Mouse (Mus musculus) heart, embryonic 11.5 days (tissue): Measurements from ENCODE around the gene Myo16. TPM values are rescaled to one million over a fixed set of nuclear protein-coding genes. Genes with fewer than 3 reads are reported as not detected.

Source experiments
- ATAC-seq: fragments of 200-750 bp; cut with Nextera tagmentation; replicated peaks from 2 replicates; pipeline ENCODE4 v1.8.0; 2017; ENCODE audit warnings: moderate library complexity; ENCODE audit not compliant: insufficient number of reproducible peaks, low FRiP score, low TSS enrichment
- H3K27ac ChIP-seq: fragments of 300-500 bp; sonication (generic); 2 replicates; pipeline ENCODE4 v1.5.1; 2014; ENCODE audit warnings: mild to moderate bottlenecking, low read depth, low read length
- H3K27me3 ChIP-seq: fragments of 300-500 bp; sonication (generic); 2 replicates; pipeline ENCODE4 v1.6.1; 2014; ENCODE audit warnings: mild to moderate bottlenecking, low read length, mixed read lengths; ENCODE audit not compliant: control insufficient read depth, insufficient read depth
- H3K36me3 ChIP-seq: fragments of 300-500 bp; sonication (generic); 2 replicates; pipeline ENCODE4 v1.6.1; 2014; ENCODE audit warnings: mild to moderate bottlenecking, low read length, moderate library complexity, mixed read lengths; ENCODE audit not compliant: control insufficient read depth, insufficient read depth
- H3K4me1 ChIP-seq: fragments of 300-500 bp; sonication (generic); 2 replicates; pipeline ENCODE4 v1.6.1; 2014; ENCODE audit warnings: low read length; ENCODE audit not compliant: control insufficient read depth, insufficient read depth
- H3K4me2 ChIP-seq: fragments of 300-500 bp; sonication (generic); 2 replicates; pipeline ENCODE4 v1.6.1; 2014; ENCODE audit warnings: mild to moderate bottlenecking, moderate library complexity
- H3K4me3 ChIP-seq: fragments of 300-500 bp; sonication (generic); 2 replicates; pipeline ENCODE4 v1.5.1; 2014; ENCODE audit warnings: low read depth, low read length
- H3K9ac ChIP-seq: fragments of 300-500 bp; sonication (generic); 2 replicates; pipeline ENCODE4 v1.6.1; 2014; ENCODE audit warnings: mild to moderate bottlenecking, low read depth, low read length, moderate library complexity
- H3K9me3 ChIP-seq: fragments of 300-500 bp; sonication (generic); replicated peaks from 2 replicates; pipeline ENCODE4 v1.6.1; 2016; ENCODE audit warnings: low read length; ENCODE audit not compliant: control insufficient read depth
- WGBS: fragments of 180-500 bp; shearing (Covaris S2); extraction: QIAGEN DNeasy Blood & Tissue Kit; methylation state at CpG from one replicate; pipeline ENCODE4 v1.1.7; 2014; ENCODE audit not compliant: insufficient replicate concordance; 5-methylcytosine and 5-hydroxymethylcytosine counted together
- polyA plus RNA-seq: library from polyadenylated mRNA; unstranded; fragments of >200 nt; fragmentation: Nextera tagmentation; extraction: Ambion mirVana; gene quantifications from 2 replicates; pipeline ENCODE4 v1.2.1, GENCODE M21; 2014

Gene Myo16
- polyA plus RNA-seq, 1 experiment from 2014 or later: 2.5 TPM

- Histone ChIP-seq H3K9me3 (no peaks in the 10 kb centered on the region), H3K4me1 (no peaks in the 10 kb centered on the region), H3K27ac (no peak overlapping the region), H3K9ac (no peak overlapping the region), H3K36me3 (no peaks in the 10 kb centered on the region), H3K4me2 (no peak overlapping the region), H3K27me3 (no peaks in the 10 kb centered on the region), H3K4me3 (no peak overlapping the region)
- 49% methylated on average over 8 of the region's 8 CpGs for WGBS
- ATAC-seq: no peak
Observed at GRCm38 (mm10) chr8:10230746-10231369, 77.1 kb downstream of the Myo16 start.

GRCm38 (mm10) chr8:10234516-10234915 is 80.8 kb downstream of the Myo16 start:
- H3K27ac ChIP-seq: no peak overlapping the region
- ATAC-seq: no peak
- no peaks in the 10 kb centered on the region for H3K27me3 ChIP-seq
- no peaks in the 10 kb centered on the region for H3K36me3 ChIP-seq
- H3K4me2 ChIP-seq: no peak overlapping the region
- H3K9ac ChIP-seq: no peak overlapping the region
- H3K4me1 ChIP-seq: no peaks in the 10 kb centered on the region
- H3K9me3 ChIP-seq: no peaks in the 10 kb centered on the region
- WGBS: 68% methylated on average over 2 of the region's 2 CpGs
- H3K4me3 ChIP-seq: no peak overlapping the region

- no peaks in the 10 kb centered on the region for H3K36me3 ChIP-seq
- WGBS: 24% methylated on average over 3 of the region's 3 CpGs
- H3K4me3 ChIP-seq: no peak overlapping the region
- H3K9ac ChIP-seq: no peak overlapping the region
- H3K4me1 ChIP-seq: no peaks in the 10 kb centered on the region
- H3K27ac ChIP-seq: no peak overlapping the region
- no peaks in the 10 kb centered on the region for H3K27me3 ChIP-seq
- no peak for ATAC-seq
- H3K9me3 ChIP-seq: no peaks in the 10 kb centered on the region
- no peak overlapping the region for H3K4me2 ChIP-seq
Observed at GRCm38 (mm10) chr8:10243344-10243743, 89.6 kb downstream of the Myo16 start.

GRCm38 (mm10) chr8:10249156-10249555 is 95.4 kb downstream of the Myo16 start:
- Histone ChIP-seq H3K4me1 (peaks cover 3% of the 10 kb centered on the region; the same call in 1 of the 2 replicates), H3K4me2 (peak overlapping the region; percentile 67), H3K9me3 (no peaks in the 10 kb centered on the region), H3K9ac (no peak overlapping the region), H3K27ac (0 out of 2 replicates have a peak overlapping the region, but pooled peaks have one; percentile 4), H3K36me3 (no peaks in the 10 kb centered on the region), H3K27me3 (no peaks in the 10 kb centered on the region), H3K4me3 (peak overlapping the region; percentile 37)
- WGBS: 5% methylated on average over 15 of the region's 15 CpGs
- ATAC-seq: peak; percentile 68; the same call in 1 of the 2 replicates

GRCm38 (mm10) chr8:10255741-10256140 is 102.0 kb downstream of the Myo16 start:
- WGBS: 58% methylated on average over 2 of the region's 2 CpGs
- Histone ChIP-seq H3K4me2 (no peak overlapping the region), H3K4me3 (no peak overlapping the region), H3K27me3 (no peaks in the 10 kb centered on the region), H3K27ac (no peak overlapping the region), H3K36me3 (no peaks in the 10 kb centered on the region), H3K9me3 (no peaks in the 10 kb centered on the region), H3K4me1 (no peaks in the 10 kb centered on the region), H3K9ac (no peak overlapping the region)
- ATAC-seq: no peak

- Histone ChIP-seq H3K9me3 (no peaks in the 10 kb centered on the region), H3K27ac (no peak overlapping the region), H3K4me3 (no peak overlapping the region), H3K4me1 (no peaks in the 10 kb centered on the region), H3K36me3 (no peaks in the 10 kb centered on the region), H3K27me3 (no peaks in the 10 kb centered on the region), H3K9ac (no peak overlapping the region), H3K4me2 (no peak overlapping the region)
- ATAC-seq: no peak
- 78% methylated on average over 3 of the region's 3 CpGs for WGBS
Observed at GRCm38 (mm10) chr8:10256563-10256962, 102.9 kb downstream of the Myo16 start.

- Histone ChIP-seq H3K4me2 (no peak overlapping the region), H3K27me3 (no peaks in the 10 kb centered on the region), H3K27ac (no peak overlapping the region), H3K9ac (no peak overlapping the region), H3K4me1 (no peaks in the 10 kb centered on the region), H3K4me3 (no peak overlapping the region), H3K36me3 (no peaks in the 10 kb centered on the region), H3K9me3 (no peaks in the 10 kb centered on the region)
- ATAC-seq: no peak
- 65% methylated on average over 4 of the region's 4 CpGs for WGBS
Observed at GRCm38 (mm10) chr8:10270094-10270493, 116.4 kb downstream of the Myo16 start.

GRCm38 (mm10) chr8:10292600-10292999 is 138.9 kb downstream of the Myo16 start:
- 42% methylated on average over 4 of the region's 4 CpGs for WGBS
- Histone ChIP-seq H3K4me2 (no peak overlapping the region), H3K4me3 (no peak overlapping the region), H3K4me1 (peaks cover 3% of the 10 kb centered on the region; the same call in 1 of the 2 replicates), H3K27ac (no peak overlapping the region), H3K9ac (no peak overlapping the region), H3K36me3 (no peaks in the 10 kb centered on the region), H3K9me3 (no peaks in the 10 kb centered on the region), H3K27me3 (no peaks in the 10 kb centered on the region)
- ATAC-seq: no peak

- WGBS: 53% methylated on average over 3 of the region's 3 CpGs
- no peak for ATAC-seq
- H3K9me3 ChIP-seq: no peaks in the 10 kb centered on the region
- no peaks in the 10 kb centered on the region for H3K4me1 ChIP-seq
- no peak overlapping the region for H3K4me2 ChIP-seq
- H3K36me3 ChIP-seq: no peaks in the 10 kb centered on the region
- no peak overlapping the region for H3K27ac ChIP-seq
- no peak overlapping the region for H3K4me3 ChIP-seq
- no peak overlapping the region for H3K9ac ChIP-seq
- H3K27me3 ChIP-seq: no peaks in the 10 kb centered on the region
Observed at GRCm38 (mm10) chr8:10300797-10301196, 147.1 kb downstream of the Myo16 start.
